Mouse (Mus musculus): ENCODE data around the gene Rnft1. TPM values are rescaled to one million over a fixed set of nuclear protein-coding genes. Genes with fewer than 3 reads are reported as not detected.

The Rnft1 gene
- polyA plus RNA-seq, 2 experiments: 20.2 to 46.6 TPM

- no peak for TF ChIP-seq POLR2A (IDR thresholded peaks at IDR 0.05; ENCODE audit: borderline replicate concordance, extremely low read depth, insufficient read depth, insufficient read length)
- H3K9ac ChIP-seq (ENCODE audit: low read depth, low read length, severe bottlenecking): no peak overlapping the region
- H3K27me3 ChIP-seq (ENCODE audit: control insufficient read depth, insufficient read depth, low read length): no peaks in the 10 kb centered on the region
- 71% methylated on average over 6 of the region's 6 CpGs for WGBS
- no peak overlapping the region for H3K27ac ChIP-seq (replicated peaks; ENCODE audit: low read depth, low read length)
- ATAC-seq (ENCODE audit: low FRiP score, low read depth): no peak
- no peak for DNase-seq (ENCODE audit: low spot score)
- no peak overlapping the region for H3K4me2 ChIP-seq (replicated peaks; ENCODE audit: low read depth, low read length, severe bottlenecking)
- H3K9me3 ChIP-seq (ENCODE audit: control insufficient read depth, low read length): no peaks in the 10 kb centered on the region
- peaks cover 4% of the 10 kb centered on the region; the same call in 1 of the 2 replicates for H3K4me1 ChIP-seq (ENCODE audit: control insufficient read depth, insufficient read depth, low read length)
- H3K4me3 ChIP-seq (replicated peaks; ENCODE audit: low read length): no peak overlapping the region
- no peaks in the 10 kb centered on the region for H3K36me3 ChIP-seq (ENCODE audit: control insufficient read depth, insufficient read depth, low read length)
These were observed 12.7 kb upstream of the Rnft1 start for GRCm38 (mm10) chr11:86471785-86472184.

GRCm38 (mm10) chr11:86472771-86473171 lies 11.7 kb upstream of the Rnft1 start:
- peaks cover 4% of the 10 kb centered on the region; the same call in 1 of the 2 replicates for H3K4me1 ChIP-seq (ENCODE audit: control insufficient read depth, insufficient read depth, low read length)
- 0 out of 2 replicates have a peak overlapping the region, but pooled peaks have one; percentile 40 for H3K27ac ChIP-seq (replicated peaks; ENCODE audit: low read depth, low read length)
- WGBS: 6% methylated on average over 7 of the region's 7 CpGs
- DNase-seq (ENCODE audit: low spot score) (peak; percentile 36), ATAC-seq (ENCODE audit: low FRiP score, low read depth) (no peak; the same call in 1 of the 2 replicates)
- H3K4me3 ChIP-seq (replicated peaks; ENCODE audit: low read length): peak overlapping the region; percentile 23
- H3K9ac ChIP-seq (ENCODE audit: low read depth, low read length, severe bottlenecking): peak overlapping the region; percentile 17; the same call in 1 of the 2 replicates
- TF ChIP-seq POLR2A (IDR thresholded peaks at IDR 0.05; ENCODE audit: borderline replicate concordance, extremely low read depth, insufficient read depth, insufficient read length): no peak
- H3K36me3 ChIP-seq (ENCODE audit: control insufficient read depth, insufficient read depth, low read length): no peaks in the 10 kb centered on the region
- peak overlapping the region; percentile 40 for H3K4me2 ChIP-seq (replicated peaks; ENCODE audit: low read depth, low read length, severe bottlenecking)
- no peaks in the 10 kb centered on the region for H3K9me3 ChIP-seq (ENCODE audit: control insufficient read depth, low read length)
- H3K27me3 ChIP-seq (ENCODE audit: control insufficient read depth, insufficient read depth, low read length): no peaks in the 10 kb centered on the region

GRCm38 (mm10) chr11:86473576-86473975 lies 10.9 kb upstream of the Rnft1 start:
- H3K4me1 ChIP-seq (ENCODE audit: control insufficient read depth, insufficient read depth, low read length): peaks cover 4% of the 10 kb centered on the region; the same call in 1 of the 2 replicates
- peak overlapping the region; percentile 40 for H3K4me2 ChIP-seq (replicated peaks; ENCODE audit: low read depth, low read length, severe bottlenecking)
- no peaks in the 10 kb centered on the region for H3K9me3 ChIP-seq (ENCODE audit: control insufficient read depth, low read length)
- ATAC-seq (ENCODE audit: low FRiP score, low read depth): no peak
- WGBS: 28% methylated on average over 3 of the region's 3 CpGs
- H3K4me3 ChIP-seq (replicated peaks; ENCODE audit: low read length): no peak overlapping the region
- no peaks in the 10 kb centered on the region for H3K36me3 ChIP-seq (ENCODE audit: control insufficient read depth, insufficient read depth, low read length)
- no peak for TF ChIP-seq POLR2A (IDR thresholded peaks at IDR 0.05; ENCODE audit: borderline replicate concordance, extremely low read depth, insufficient read depth, insufficient read length)
- H3K27ac ChIP-seq (replicated peaks; ENCODE audit: low read depth, low read length): no peak overlapping the region
- DNase-seq (ENCODE audit: low spot score): no peak
- no peaks in the 10 kb centered on the region for H3K27me3 ChIP-seq (ENCODE audit: control insufficient read depth, insufficient read depth, low read length)
- no peak overlapping the region for H3K9ac ChIP-seq (ENCODE audit: low read depth, low read length, severe bottlenecking)

- peak; percentile 19 for DNase-seq (ENCODE audit: low spot score)
- peaks cover 6% of the 10 kb centered on the region; the same call in 1 of the 2 replicates for H3K4me1 ChIP-seq (ENCODE audit: control insufficient read depth, insufficient read depth, low read length)
- peak overlapping the region; percentile 69 for H3K4me3 ChIP-seq (replicated peaks; ENCODE audit: low read length)
- H3K27ac ChIP-seq (replicated peaks; ENCODE audit: low read depth, low read length): peak overlapping the region; percentile 82
- under 1% methylated on average over 25 of the region's 25 CpGs for WGBS
- peaks cover 8% of the 10 kb centered on the region for H3K36me3 ChIP-seq (ENCODE audit: control insufficient read depth, insufficient read depth, low read length)
- no peak for TF ChIP-seq POLR2A (IDR thresholded peaks at IDR 0.05; ENCODE audit: borderline replicate concordance, extremely low read depth, insufficient read depth, insufficient read length)
- no peaks in the 10 kb centered on the region for H3K9me3 ChIP-seq (ENCODE audit: control insufficient read depth, low read length)
- peak overlapping the region; percentile 50 for H3K4me2 ChIP-seq (replicated peaks; ENCODE audit: low read depth, low read length, severe bottlenecking)
- no peaks in the 10 kb centered on the region for H3K27me3 ChIP-seq (ENCODE audit: control insufficient read depth, insufficient read depth, low read length)
- ATAC-seq (ENCODE audit: low FRiP score, low read depth): peak; percentile 22; the same call in 1 of the 2 replicates
- peak overlapping the region; percentile 71 for H3K9ac ChIP-seq (ENCODE audit: low read depth, low read length, severe bottlenecking)
These were observed 553 bp downstream of the Rnft1 start for GRCm38 (mm10) chr11:86484910-86485510.

- DNase-seq (ENCODE audit: low spot score): no peak
- Histone ChIP-seq H3K9me3 (ENCODE audit: control insufficient read depth, low read length) (no peaks in the 10 kb centered on the region), H3K9ac (ENCODE audit: low read depth, low read length, severe bottlenecking) (no peak overlapping the region), H3K36me3 (ENCODE audit: control insufficient read depth, insufficient read depth, low read length) (peaks cover 43% of the 10 kb centered on the region), H3K4me3 (replicated peaks; ENCODE audit: low read length) (no peak overlapping the region), H3K27me3 (ENCODE audit: control insufficient read depth, insufficient read depth, low read length) (no peaks in the 10 kb centered on the region), H3K4me1 (ENCODE audit: control insufficient read depth, insufficient read depth, low read length) (peaks cover 2% of the 10 kb centered on the region; the same call in 1 of the 2 replicates), H3K27ac (replicated peaks; ENCODE audit: low read depth, low read length) (no peak overlapping the region), H3K4me2 (replicated peaks; ENCODE audit: low read depth, low read length, severe bottlenecking) (no peak overlapping the region)
- WGBS: 100% methylated on average over 1 of the region's 1 CpGs
- no peak for TF ChIP-seq POLR2A (IDR thresholded peaks at IDR 0.05; ENCODE audit: borderline replicate concordance, extremely low read depth, insufficient read depth, insufficient read length)
- no peak for ATAC-seq (ENCODE audit: low FRiP score, low read depth)
These were observed 6.3 kb downstream of the Rnft1 start for GRCm38 (mm10) chr11:86490782-86491181.
